Mouse (Mus musculus) spleen, adult 2 months (tissue): ENCODE measurements at regions not wholly inside any gene's neighbourhood (a gene's known extent, or its start where the extent isn't known, plus 50 kb on each side); places are given as distances from the start of the nearest gene placed in this dataset.

Experiments used
- CTCF ChIP-seq: fragments of 200-500 bp; IDR thresholded peaks from 2 replicates; pipeline ENCODE4 v1.5.1; 2011; ENCODE audit warnings: mild to moderate bottlenecking, inconsistent platforms; ENCODE audit not compliant: insufficient read depth, insufficient read length, insufficient replicate concordance; ENCODE audit errors: extremely low read depth
- POLR2A ChIP-seq: fragments of 200-500 bp; IDR thresholded peaks from 2 replicates; pipeline ENCODE4 v1.6.1; 2011; ENCODE audit warnings: low read depth, low read length, inconsistent platforms

- no peak for TF ChIP-seq POLR2A
- no peak for TF ChIP-seq CTCF
Observed at GRCm38 (mm10) chr17:47250001-47250400, 118.7 kb upstream of the Mrps10 start.
